Mouse (Mus musculus) left cerebral cortex, postnatal 36 days (tissue): Measurements from ENCODE around the gene Sat2. TPM values are rescaled to one million over a fixed set of nuclear protein-coding genes. Genes with fewer than 3 reads are reported as not detected.
"Not testable (repeated sequence)": the region's sequence is repeated elsewhere in the genome, so short reads cannot be mapped to it uniquely, and the experiment has no call there.

ENCODE experiments used
- DNase-seq, 2 experiments: peaks; one replicate each; pipeline ENCODE4 v3.0.0; 2021 to 2022; ENCODE audit warnings: low spot score in 2 of 2, mixed read lengths in 1 of 2
- intact Hi-C: fragments of 180-260 bp; cut with DNase I; formaldehyde crosslinking; loops from one replicate; pipeline ENCODE4 v1.15.1; 2025
- total RNA-seq, 2 experiments: library from RNA; stranded (reverse); gene quantifications; 2 replicates each; pipeline ENCODE4 v1.2.3; 2021

Gene Sat2
- total RNA-seq, 2 experiments from 2014 or later = 9.5 to 11.2 TPM

DNA sequence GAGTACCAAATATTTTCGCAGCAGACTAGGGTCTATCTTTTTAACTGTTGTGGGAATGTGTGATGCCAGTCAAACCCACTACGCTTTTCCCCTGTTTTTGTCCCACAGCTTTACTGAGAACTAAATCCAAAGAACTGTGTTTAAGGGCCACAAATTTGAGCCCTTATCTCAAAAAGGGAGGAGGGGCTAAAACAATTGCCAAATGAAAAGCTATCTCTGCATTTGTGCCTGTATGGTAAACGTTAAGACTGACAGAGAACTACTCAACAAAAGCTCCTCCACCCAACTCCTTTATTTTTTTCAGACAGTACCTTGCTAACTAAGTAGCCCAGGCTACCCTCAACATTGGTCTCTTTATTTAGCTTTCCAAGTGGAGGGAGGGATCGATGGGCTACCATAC lies 29.0 kb upstream of the Sat2 start:
- no peak for DNase-seq
- intact Hi-C loops = loop anchor here (1.0 kb wide), 1 partner anchor 8 kb away; no protein-coding TSS in a partner anchor

DNA sequence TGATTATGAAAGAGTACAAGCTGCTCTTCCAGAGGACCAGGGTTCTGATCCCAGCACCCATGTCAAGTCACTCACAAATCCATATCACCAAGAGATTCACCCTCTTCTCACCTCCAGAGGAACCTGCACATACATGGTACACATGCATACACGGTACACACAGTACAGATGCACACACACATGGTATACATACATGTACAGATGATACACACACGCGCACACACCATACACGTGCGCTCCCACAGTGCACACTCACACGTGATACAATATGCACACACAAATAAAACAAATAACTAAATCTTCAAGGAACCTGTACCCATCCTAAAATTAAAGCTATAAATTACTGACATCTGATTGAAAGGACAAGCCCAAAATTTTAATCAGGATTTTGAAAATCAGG lies 27.0 kb upstream of the Sat2 start:
- DNase-seq = no peak

DNA sequence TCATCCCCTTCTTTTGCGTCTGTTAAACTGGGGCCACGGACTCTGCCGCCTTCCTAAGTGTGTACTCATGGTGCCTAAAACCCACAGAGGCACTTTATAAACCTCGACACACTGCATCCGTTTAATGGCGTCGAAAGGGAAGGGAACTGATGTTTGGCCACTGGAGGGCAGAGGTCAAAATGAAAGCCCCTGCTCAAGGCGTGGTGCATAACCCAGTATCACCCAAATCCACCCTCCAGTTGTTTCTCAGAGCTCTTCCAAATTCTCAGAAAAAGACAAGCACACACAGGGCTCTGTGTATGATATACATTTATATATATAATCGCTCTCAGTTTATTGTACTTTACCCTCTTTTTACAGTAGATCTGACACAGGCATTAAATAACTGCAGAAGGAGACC lies 22.4 kb upstream of the Sat2 start:
- DNase-seq = no peak
- intact Hi-C loops = no loop called here

More for the DNA sequence above, 27.0 kb upstream of the Sat2 start:
- intact Hi-C loops = no loop called here

DNA sequence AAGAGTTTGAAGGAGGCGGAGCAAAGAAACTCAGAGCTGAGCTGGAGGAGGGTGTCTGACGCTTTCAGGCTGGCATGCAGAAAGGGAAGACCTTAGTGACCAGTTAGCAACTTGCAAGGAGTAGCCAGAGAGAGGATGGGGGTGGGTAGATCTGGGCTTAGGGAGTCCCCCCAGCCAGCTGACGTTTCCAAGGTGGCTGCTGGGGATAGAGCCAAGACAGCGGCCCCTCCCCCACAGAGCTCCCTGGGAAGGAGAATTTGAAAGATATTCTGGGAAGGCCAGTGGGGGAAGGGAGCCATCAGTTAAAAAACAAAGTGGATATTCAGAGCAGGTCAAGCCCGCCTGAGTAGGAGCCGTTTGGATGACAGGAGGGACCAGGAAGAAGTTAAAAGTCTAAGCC lies 21.7 kb upstream of the Sat2 start:
- peak; percentile 47 to 59 for DNase-seq
- intact Hi-C loops = loop anchor here (1.0 kb wide), 1 partner anchor 8 kb away; no protein-coding TSS in a partner anchor

DNA sequence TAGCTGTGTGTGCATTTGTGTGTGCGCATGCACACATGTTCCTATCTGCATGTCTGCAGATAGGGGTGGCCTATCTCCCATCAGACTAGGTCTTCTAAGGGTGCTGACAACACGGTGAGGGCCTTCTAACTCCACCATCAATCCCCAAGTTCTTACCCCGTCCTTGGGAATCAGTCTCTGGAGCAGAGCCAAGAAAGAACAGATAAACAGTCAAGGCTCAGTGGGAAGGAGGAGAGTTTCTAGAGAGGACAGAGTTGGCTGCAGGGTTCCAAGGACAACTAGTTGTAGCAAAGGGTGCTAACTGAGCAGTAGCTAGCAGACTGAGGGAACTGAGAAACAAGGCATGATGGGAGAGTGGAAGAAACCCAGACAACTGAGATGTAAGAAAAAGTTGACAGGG lies 20.1 kb upstream of the Sat2 start:
- intact Hi-C loops = no loop called here
- DNase-seq = no peak

- intact Hi-C loops = no loop called here
- no peak for DNase-seq
Measured at GRCm38 (mm10) chr11:69603516-69603915, 18.3 kb upstream of the Sat2 start.

DNA sequence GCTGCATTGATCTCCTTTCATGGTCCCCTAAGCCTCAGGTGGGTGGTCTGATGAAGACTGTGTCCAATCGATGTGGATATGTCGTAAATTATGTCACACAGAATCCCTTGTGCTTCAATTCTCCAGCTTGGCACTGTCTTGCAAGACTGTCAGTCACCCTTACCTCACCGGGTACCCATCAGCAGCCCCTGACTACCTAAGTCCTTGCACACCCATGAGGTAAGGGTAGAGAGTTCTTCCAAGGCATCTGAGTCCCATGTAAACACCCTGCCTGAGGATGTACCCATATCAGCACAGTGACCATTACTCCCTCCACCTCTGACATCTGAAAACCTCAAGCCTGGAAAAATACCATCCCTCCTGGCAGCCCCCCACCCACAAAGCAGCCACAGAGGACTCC lies 17.5 kb upstream of the Sat2 start:
- intact Hi-C loops = loop anchor here (2.0 kb wide), 1 partner anchor 24 kb away; the partner anchor contains the start of genes Trp53 and Wrap53
- DNase-seq = no peak

GRCm38 (mm10) chr11:69604795-69605664 lies 16.8 kb upstream of the Sat2 start:
- DNase-seq = peak; percentile 42 to 43
- intact Hi-C loops = loop anchor here (2.0 kb wide), 1 partner anchor 24 kb away; the partner anchor contains the start of genes Trp53 and Wrap53

DNA sequence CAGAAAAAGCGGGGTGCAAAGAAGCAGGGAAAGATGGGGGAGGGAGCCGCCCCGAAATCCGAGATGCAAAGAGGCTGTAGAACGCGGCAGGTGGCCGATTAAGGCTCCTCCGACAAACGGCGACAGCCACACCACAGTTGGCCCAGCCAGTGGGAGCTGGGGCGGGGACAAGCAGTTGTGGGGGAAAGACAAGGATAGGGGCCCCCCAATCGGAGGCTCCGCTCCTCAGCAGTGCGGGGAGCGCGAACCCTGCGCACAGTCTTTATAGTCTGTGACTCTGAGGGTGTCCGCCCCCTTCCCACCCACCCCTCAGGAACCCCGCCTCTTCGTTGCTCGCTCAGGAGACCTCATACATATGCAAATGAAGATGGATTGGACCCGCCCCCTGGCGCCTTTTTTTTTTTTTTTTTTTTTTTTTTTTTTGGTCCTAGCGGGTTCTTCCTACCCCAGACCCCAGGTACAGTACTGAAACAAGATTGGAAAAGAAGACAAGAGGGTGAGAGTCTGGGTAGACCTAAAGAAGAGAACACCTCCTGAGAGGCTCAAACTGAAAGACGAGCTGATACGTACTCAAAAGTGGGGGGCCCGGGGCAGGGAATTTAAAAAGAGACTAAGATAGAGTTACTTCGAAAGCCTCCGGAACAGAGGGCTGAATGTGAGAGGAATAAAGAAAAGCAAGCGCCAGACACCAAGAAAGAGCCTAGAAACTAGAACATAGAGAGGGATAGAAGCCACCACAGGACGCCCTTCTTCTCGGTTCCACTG lies 15.9 kb upstream of the Sat2 start, which contains the start of gene Atp1b2:
Gene Atp1b2 (minus strand): TSS at position 217 of the 765 bp plus-strand sequence.
- intact Hi-C loops = loop anchor here (2.0 kb wide), 1 partner anchor 25 kb away; the partner anchor contains the start of genes Trp53 and Wrap53

DNA sequence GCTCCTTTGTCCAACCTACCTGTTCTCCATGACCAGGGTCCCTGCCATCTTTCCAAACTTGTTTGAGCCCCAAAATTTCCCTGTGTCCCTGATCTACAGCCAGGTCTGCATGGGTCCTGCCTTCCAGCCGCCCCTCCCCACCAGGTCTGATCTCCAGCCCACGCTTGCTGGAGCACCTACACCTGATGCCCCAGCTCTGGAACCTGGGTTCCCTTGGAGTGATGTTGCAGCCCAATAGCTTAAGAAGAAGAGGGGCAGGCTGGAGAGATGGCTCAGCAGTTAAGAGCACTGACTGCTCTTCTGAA lies 15.4 kb upstream of the Sat2 start:
- DNase-seq = no peak
- intact Hi-C loops = no loop called here

More for the DNA sequence above, 15.9 kb upstream of the Sat2 start, which contains the start of gene Atp1b2:
- DNase-seq = peak; percentile 74 to 79

DNA sequence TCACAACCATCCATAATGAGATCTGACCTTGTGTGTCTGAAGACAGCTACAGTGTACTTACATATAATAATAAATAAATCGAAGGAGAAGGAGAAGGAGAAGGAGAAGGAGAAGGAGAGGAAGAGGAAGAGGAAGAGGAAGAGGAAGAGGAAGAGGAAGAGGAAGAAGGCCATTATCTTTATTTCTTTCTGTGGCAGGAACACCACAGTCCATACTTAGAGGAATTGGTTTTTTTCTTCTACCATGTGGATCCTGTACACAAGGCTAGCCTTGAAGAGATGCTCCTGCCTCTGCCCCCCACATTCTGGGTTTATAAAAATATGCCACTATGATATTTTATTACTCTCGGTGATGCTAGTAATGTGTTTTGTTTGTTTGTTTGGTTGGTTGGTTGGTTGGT lies 15.0 kb upstream of the Sat2 start:
- intact Hi-C loops = no loop called here
- DNase-seq = no peak

DNA sequence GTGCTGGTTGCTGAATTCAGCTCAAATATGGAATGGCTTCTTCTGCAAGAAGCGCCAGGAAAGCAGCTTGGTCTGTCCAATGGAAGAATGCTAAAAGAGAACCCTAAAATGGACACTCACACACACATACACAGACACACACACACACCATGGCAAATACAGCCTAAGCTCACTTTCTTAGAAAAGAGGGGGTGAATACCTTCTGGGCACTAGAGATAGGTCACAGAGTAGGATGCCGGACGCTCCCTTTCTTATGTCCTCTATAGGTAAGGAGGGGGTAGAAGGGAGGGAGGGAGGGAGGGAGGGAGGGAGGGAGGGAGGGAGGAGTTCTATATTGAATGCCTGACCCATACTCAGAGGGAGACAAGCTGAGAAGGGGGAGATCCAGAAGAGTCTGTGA lies 13.3 kb upstream of the Sat2 start:
- no peak for DNase-seq
- intact Hi-C loops = no loop called here

DNA sequence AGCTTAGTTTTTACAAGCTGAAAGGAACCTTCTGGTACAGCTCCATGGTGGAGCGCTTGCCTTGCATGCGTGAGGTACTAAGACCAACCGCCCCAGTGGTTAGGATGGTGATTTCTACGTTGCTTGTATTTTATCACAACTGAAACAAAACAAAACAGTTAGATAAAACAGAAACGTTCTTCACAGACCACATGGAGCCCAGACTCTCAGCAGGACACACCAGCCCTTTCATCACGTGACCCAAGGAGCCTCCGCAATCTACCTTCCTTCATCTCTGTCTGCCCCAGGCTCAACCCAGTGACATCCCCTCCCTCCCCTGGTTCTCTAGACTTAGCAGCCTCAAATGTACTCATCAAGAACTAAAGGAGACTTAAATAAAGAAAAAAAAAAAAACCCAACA lies 12.4 kb upstream of the Sat2 start:
- DNase-seq = no peak
- intact Hi-C loops = no loop called here

DNA sequence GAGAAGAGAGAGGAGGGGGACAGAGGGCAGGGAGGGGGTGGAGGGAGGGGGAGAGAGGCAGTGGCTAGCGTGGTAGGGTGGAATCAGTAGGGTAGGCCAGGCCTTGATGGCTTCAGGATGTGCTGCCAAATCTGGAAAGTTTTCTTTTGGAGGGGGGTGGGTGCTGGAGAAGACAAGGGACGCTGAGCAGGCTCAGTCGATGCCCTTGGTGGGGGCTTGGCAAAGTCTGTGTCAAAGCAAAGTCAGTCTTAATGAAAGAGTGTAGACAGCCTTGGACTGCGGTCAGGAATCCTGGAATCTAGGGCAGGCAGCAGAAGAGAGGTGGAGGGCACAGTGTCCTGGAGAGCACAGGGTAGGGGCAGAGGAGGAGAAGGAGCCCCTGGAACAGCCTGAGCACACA lies 10.9 kb upstream of the Sat2 start:
- intact Hi-C loops = no loop called here
- DNase-seq = no peak

- intact Hi-C loops = loop anchor here (1.0 kb wide), 1 partner anchor 34 kb away; no protein-coding TSS in a partner anchor
- DNase-seq = peak; percentile 61 to 67
Measured at GRCm38 (mm10) chr11:69613553-69614256, 8.1 kb upstream of the Sat2 start.

DNA sequence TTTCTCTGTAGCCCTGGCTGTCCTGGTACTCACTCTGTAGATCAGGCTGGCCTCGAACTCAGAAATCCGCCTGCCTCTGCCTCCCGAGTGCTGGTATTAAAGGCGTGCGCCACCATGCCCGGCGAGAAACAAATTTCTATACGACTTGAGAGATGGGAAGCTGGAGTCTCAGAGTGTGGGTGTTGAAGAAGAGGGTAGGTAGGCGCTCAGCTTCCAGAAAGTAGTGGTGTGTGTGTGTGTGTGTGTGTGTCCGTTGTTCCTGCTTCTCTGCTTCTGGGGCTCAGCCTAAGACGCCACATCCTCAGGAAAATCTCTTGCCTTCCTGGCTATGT lies 7.6 kb upstream of the Sat2 start:
- intact Hi-C loops = loop anchor here (1.0 kb wide), 1 partner anchor 35 kb away; no protein-coding TSS in a partner anchor
- DNase-seq = not testable (repeated sequence)

GRCm38 (mm10) chr11:69616781-69617180 lies 5.0 kb upstream of the Sat2 start:
- intact Hi-C loops = no loop called here

DNA sequence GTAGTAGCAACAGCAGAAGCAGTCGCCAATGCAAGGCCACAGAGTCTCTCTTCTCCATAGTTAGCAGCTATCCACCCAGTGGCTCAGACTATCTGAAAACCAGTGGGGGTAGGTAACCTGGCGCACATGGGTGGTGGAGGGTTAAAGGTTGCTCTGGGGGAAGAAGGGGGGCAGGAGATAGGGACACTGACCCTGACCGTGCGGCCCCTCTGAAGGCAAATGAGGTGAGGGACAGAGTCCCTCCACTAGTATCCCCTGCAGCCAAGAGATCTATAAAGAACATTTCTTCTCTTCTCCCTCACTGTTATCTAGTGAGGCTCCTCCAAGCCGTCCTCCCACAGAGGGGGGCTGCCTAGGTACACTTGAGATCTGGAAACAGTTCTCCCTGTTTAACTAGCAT lies 4.0 kb upstream of the Sat2 start, which contains the start of gene Shbg:
Gene Shbg (minus strand): TSS at position 101 of the 400 bp plus-strand sequence.
- no peak for DNase-seq
- intact Hi-C loops = no loop called here

More at GRCm38 (mm10) chr11:69616781-69617180, 5.0 kb upstream of the Sat2 start:
- no peak for DNase-seq

- intact Hi-C loops = no loop called here
- no peak for DNase-seq
Measured at GRCm38 (mm10) chr11:69620394-69621081, 1.3 kb upstream of the Sat2 start.
